Mouse (Mus musculus): Measurements from ENCODE around the gene Fam214a.
"Not testable (repeated sequence)": the region's sequence is repeated elsewhere in the genome, so short reads cannot be mapped to it uniquely, and the experiment has no call there.

Fam214a gene

GRCm38 (mm10) chr9:74979371-74979770, 26.7 kb downstream of the Fam214a start:
- no peak for DNase-seq (ENCODE audit: low read depth in 2 of 2, low spot score in 2 of 2)

GRCm38 (mm10) chr9:74979866-74980265, 27.2 kb downstream of the Fam214a start:
- no peak for DNase-seq (ENCODE audit: low read depth in 2 of 2, low spot score in 2 of 2)

DNA sequence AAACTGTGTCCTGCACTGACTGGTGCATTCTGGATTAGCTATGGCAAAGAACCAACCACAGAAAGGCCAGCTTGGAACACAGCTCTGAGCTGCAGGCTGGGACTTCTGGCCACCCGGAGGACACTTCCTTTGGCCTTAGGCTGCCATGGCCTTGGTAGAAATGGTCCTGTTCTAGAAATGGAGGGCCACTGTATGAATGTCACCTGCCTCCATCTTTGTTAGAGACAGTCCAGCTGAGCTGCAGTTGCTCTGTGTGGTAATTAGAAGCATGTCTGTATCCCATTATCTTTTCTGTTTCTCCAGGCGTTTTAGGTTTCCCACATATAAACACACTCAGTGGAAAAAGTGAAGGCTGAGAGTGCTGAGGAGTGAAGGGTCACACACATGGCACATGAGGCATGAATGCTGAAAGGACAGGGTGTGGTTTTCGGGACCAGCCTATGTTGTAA, 29.0 kb downstream of the Fam214a start:
- no peak for DNase-seq (ENCODE audit: low read depth in 2 of 2, low spot score in 2 of 2)

DNA sequence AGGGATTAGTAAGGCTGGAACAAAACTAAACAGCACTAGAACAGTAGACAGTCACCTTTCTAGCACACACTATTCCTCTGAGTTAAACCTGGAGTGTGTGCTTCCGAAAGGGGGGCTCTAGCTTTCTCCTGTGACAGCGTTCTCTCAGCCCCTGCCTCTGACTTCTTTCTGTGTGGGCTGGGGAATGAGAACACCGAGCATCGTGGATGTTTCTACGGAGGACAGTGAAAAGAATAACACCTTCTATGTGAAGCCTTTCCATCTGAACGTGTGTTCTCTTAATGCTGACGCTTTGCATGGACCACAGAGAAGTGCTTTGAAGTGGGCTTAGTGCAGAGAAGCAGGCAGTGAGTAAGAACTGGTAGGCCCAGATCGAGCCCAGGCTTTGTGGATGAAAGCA, 29.5 kb downstream of the Fam214a start:
- no peak for DNase-seq (ENCODE audit: low read depth in 2 of 2, low spot score in 2 of 2)

GRCm38 (mm10) chr9:74982722-74983121, 30.0 kb downstream of the Fam214a start:
- DNase-seq (ENCODE audit: low read depth in 2 of 2, low spot score in 2 of 2) = not testable (repeated sequence)

DNA sequence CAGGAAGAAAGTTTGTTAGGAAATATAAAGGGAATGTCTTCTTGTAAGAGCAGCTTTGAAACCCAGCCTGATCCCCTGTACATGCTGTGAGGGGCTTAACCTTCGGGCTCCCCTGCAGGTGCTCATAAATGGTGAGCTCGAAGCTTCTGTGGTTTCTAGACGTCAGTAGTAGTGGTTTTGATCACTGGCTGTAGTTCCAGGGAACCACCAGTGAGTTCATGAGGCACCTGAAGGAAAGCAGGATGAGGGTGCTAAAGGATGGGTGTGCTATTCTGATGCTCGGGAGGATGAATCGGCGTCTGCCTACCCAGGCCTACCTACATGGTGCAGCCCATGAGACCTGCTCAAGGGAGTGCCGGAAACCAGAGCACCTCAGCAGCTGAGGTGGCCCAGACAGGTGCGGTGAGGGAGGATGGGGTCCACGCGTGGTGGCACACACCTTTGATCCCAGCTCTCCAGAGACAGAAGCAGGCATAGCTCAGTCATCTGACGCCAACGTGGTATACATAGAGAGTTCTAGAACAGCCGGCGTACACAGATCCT, 32.6 kb downstream of the Fam214a start:
- DNase-seq (ENCODE audit: low read depth in 2 of 2, low spot score in 2 of 2) = no peak

DNA sequence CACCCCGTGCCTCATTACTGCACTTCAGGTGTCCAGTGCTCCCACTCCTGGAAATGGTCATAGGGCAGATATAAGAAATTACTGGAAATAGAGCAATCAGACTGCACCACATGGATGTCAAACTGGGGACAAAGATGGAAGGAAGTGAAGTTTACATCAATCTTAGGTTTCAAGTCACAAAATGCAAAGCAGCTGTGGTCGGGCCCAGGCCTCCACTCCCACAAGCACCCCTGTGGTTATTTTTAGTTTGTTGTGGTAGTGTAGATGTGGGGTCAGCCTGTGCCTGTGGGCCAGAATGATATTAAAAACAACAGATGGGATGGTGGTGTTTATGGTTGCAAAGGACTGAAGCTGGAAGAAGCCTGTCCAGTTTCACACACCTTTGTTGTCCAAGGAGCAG, 33.1 kb downstream of the Fam214a start:
- DNase-seq (ENCODE audit: low read depth in 2 of 2, low spot score in 2 of 2) = no peak

DNA sequence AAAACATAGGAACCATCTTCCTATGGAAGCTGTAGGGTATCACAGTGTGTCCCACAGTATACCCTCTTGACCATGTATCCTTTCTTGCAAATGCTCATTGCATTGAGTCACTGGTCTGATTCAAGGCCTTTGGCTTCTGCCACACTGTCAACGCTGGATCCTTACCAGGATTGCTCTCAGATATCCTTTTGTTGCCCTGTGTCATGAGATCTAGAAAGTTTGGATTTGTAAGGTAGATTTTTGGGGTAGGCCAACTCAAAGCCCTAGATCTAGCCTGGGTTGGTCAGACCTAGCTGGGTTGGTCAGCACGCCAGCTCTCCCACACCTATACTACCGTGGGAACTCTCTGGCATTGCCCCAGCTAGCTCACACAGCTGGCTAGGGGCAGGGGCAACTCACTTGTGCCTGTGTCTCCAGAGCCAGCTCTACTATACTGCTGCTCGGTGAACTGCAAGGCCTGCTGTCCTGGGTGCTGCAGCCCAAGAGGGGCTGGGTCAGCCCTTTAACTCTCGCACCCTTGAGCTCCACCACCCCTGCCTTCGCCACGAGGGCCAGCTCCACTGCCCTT, 36.3 kb downstream of the Fam214a start:
- no peak for DNase-seq (ENCODE audit: low read depth in 2 of 2, low spot score in 2 of 2)

DNA sequence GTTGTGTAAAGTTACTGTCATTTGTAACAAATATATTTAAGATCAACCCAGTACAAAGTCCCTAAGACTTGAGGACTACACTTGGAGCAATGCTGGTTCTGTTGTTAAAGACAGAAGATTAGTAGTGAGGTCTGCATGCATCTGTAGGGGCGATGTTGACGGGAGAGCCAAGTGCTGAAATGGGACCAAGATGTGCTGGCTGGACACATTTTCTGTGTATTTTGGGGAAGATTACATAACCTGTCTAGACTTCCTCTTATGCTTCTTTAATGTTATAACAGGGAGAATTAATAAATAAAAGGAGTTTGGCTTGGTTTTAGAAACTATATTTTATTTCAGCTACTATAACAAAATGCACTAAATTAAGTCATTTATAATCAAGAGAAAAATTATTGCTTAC, 37.3 kb downstream of the Fam214a start:
- DNase-seq (ENCODE audit: low read depth in 2 of 2, low spot score in 2 of 2) = no peak

DNA sequence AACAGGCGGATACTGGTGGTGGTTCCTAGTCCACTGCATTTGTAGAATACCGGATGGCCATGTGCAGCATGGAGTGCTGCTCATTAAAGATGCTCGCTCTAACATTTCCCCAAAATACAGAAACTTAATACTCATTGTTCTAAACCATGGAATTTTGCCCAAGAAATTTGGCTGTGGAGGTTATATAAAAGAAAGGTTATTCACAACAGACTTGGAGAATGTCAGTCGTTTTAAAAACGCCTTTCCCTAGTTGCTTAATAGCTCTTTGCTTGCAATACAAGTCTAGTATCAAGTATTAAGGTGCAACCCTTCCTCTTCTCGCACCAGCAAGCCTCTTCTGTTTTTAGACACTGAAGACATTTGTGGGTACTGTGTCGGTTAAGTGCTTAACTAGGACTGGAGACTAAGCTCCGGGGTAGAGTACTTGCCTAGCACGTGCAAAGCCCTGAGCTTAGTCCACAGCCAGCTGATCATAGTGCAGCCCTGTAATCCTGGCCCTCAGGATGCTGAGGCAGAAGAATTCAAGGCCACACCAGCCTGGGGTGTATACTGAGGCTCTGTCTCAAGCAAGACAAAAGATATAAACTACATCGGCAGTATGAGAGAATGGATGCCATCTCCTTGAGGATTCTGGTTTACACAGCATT, 42.0 kb downstream of the Fam214a start:
- no peak for DNase-seq (ENCODE audit: low read depth in 2 of 2, low spot score in 2 of 2)

- DNase-seq (ENCODE audit: low read depth in 2 of 2, low spot score in 2 of 2) = no peak
Observed at GRCm38 (mm10) chr9:74996349-74996748, 43.7 kb downstream of the Fam214a start.

DNA sequence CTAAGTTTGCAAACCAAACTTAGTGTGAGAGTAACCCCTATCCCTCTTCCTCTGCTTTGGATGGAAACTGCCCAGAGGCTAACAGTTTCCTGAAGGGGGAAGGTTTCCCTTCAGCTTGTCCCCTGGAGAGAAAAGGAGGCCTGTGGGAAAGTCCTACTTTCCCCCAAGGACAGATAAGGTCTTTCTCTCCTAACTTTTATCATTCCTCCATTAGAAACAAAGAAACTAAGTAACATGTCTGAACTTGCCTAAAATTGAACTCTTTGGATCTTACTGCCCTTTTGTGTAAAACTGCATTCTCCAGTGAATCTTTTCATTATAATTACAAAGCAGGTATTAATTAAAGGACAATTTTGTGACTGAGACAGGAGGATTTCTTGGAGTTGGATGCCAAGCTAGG, 45.3 kb downstream of the Fam214a start:
- no peak for DNase-seq (ENCODE audit: low read depth in 2 of 2, low spot score in 2 of 2)

DNA sequence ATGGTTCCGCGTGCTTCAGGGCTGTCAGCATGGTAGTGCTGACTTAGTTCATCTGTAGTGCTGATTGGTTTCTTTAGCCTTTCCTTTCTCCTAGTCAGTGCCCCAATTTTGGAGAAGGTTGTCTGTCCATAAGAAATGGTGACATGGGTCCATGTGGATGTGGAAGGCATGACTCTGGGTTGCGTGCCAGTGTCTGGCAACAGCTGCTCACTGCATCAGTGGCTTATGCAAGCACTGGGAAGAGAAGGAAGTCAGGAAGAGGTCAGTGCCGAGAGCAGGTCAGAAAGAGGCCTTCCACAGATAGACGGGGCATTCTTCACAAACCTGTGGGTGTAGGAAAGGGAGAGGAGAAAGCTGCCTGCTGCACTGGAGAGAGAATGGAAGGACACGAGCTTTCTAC, 48.3 kb downstream of the Fam214a start:
- DNase-seq (ENCODE audit: low read depth in 2 of 2, low spot score in 2 of 2) = no peak

GRCm38 (mm10) chr9:75001611-75002204, 49.0 kb downstream of the Fam214a start:
- DNase-seq (ENCODE audit: low read depth in 2 of 2, low spot score in 2 of 2) = no peak

- no peak for DNase-seq (ENCODE audit: low read depth in 2 of 2, low spot score in 2 of 2)
Observed at GRCm38 (mm10) chr9:75002262-75002661, 49.6 kb downstream of the Fam214a start.

DNA sequence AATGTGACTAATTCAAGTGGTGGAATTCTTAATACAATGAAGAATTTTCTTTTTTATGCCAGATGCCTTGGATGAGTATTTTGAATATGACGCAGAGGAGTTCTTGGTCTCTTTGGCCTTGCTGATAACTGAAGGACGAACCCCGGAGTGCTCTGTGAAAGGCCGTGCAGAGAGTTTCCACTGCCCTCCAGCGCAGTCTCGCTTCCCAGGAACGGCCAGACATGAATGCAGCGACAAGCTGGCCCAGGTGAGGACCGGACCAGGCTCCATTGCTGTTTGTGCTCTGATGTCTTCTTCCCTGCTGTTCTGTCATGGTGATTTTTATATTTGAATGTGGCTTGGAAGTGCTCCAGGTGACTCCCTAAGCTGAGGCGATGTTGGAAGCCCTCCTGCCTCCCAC, 51.5 kb downstream of the Fam214a start:
- no peak for DNase-seq (ENCODE audit: low read depth in 2 of 2, low spot score in 2 of 2)

- no peak for DNase-seq (ENCODE audit: low read depth in 2 of 2, low spot score in 2 of 2)
Observed at GRCm38 (mm10) chr9:75016591-75016990, 63.9 kb downstream of the Fam214a start.

GRCm38 (mm10) chr9:75019181-75019580, 66.5 kb downstream of the Fam214a start:
- DNase-seq (ENCODE audit: low read depth in 2 of 2, low spot score in 2 of 2) = no peak

GRCm38 (mm10) chr9:75019592-75019991, 66.9 kb downstream of the Fam214a start:
- no peak for DNase-seq (ENCODE audit: low read depth in 2 of 2, low spot score in 2 of 2)

DNA sequence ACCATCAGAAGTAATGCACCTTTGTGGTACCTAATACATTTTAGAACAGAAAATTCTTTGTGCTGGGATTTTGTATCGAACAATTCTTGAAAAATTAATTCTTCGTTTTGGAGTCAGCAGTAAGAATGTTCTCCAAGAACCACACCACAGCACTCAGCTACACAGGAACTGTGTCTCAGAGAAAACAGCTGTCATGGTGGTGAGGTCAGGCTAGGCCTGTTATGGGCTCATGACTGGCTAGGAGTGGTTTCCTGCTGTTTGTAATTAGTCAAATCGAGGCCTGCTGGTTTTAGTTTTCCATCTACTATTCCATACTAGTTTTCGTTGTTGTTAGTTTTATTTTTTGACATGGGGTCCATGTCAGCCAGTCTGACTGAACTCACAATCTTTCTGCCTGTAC, 67.9 kb downstream of the Fam214a start:
- DNase-seq (ENCODE audit: low read depth in 2 of 2, low spot score in 2 of 2) = no peak

- no peak for DNase-seq (ENCODE audit: low read depth in 2 of 2, low spot score in 2 of 2)
Observed at GRCm38 (mm10) chr9:75022546-75022945, 69.9 kb downstream of the Fam214a start.

- no peak for DNase-seq (ENCODE audit: low read depth in 2 of 2, low spot score in 2 of 2)
Observed at GRCm38 (mm10) chr9:75023150-75023894, 70.6 kb downstream of the Fam214a start.
